Mouse (Mus musculus) hindbrain, embryonic 11.5 days (tissue): ENCODE results near the gene Prpsap2. TPM values are rescaled to one million over a fixed set of nuclear protein-coding genes. Genes with fewer than 3 reads are reported as not detected.
"Not testable (repeated sequence)": the region's sequence is repeated elsewhere in the genome, so short reads cannot be mapped to it uniquely, and the experiment has no call there.

Experiments used
- ATAC-seq: fragments of 200-750 bp; cut with Nextera tagmentation; 2 replicates; pipeline ENCODE4 v1.8.0; 2017; ENCODE audit warnings: mild to moderate bottlenecking, moderate TSS enrichment, moderate library complexity; ENCODE audit not compliant: low FRiP score
- DNase-seq: peaks from one replicate; pipeline ENCODE4 v3.0.0-alpha.2; 2015; ENCODE audit warnings: low spot score
- H3K27ac ChIP-seq: fragments of 300-500 bp; sonication (generic); 2 replicates; pipeline ENCODE4 v1.5.1; 2014; ENCODE audit warnings: mild to moderate bottlenecking, low read depth, low read length
- H3K27me3 ChIP-seq: fragments of 300-500 bp; sonication (generic); 2 replicates; pipeline ENCODE4 v1.6.1; 2014; ENCODE audit warnings: mild to moderate bottlenecking, low read length, moderate library complexity, mixed read lengths; ENCODE audit not compliant: control insufficient read depth, insufficient read depth
- H3K36me3 ChIP-seq: fragments of 300-500 bp; sonication (generic); 2 replicates; pipeline ENCODE4 v1.6.1; 2014; ENCODE audit warnings: mild to moderate bottlenecking, low read length, moderate library complexity, mixed read lengths; ENCODE audit not compliant: control insufficient read depth, insufficient read depth
- H3K4me1 ChIP-seq: fragments of 300-500 bp; sonication (generic); replicated peaks from 2 replicates; pipeline ENCODE4 v1.6.1; 2014; ENCODE audit warnings: low read length, mixed read lengths; ENCODE audit not compliant: control insufficient read depth, insufficient read depth
- H3K4me2 ChIP-seq: fragments of 300-500 bp; sonication (generic); replicated peaks from 2 replicates; pipeline ENCODE4 v1.6.1; 2014; ENCODE audit warnings: mild to moderate bottlenecking, low read depth, low read length
- H3K4me3 ChIP-seq: fragments of 300-500 bp; sonication (generic); 2 replicates; pipeline ENCODE4 v1.5.1; 2014; ENCODE audit warnings: low read depth, low read length
- H3K9ac ChIP-seq: fragments of 300-500 bp; sonication (generic); 2 replicates; pipeline ENCODE4 v1.6.1; 2014; ENCODE audit warnings: low read depth, low read length
- H3K9me3 ChIP-seq: fragments of 300-500 bp; sonication (generic); 2 replicates; pipeline ENCODE4 v1.6.1; 2016; ENCODE audit warnings: low read length; ENCODE audit not compliant: control insufficient read depth
- WGBS: fragments of 180-500 bp; shearing (Covaris S2); extraction: QIAGEN DNeasy Blood & Tissue Kit; methylation state at CpG from one replicate; pipeline ENCODE4 v1.1.7; 2014; 5-methylcytosine and 5-hydroxymethylcytosine counted together
- polyA plus RNA-seq: library from polyadenylated mRNA; unstranded; fragments of >200 nt; fragmentation: Nextera tagmentation; extraction: Ambion mirVana; gene quantifications from 2 replicates; pipeline ENCODE4 v1.2.1, GENCODE M21; 2014

Gene Prpsap2
- polyA plus RNA-seq: 42.3 and 44.9 TPM in 2 replicates

DNA sequence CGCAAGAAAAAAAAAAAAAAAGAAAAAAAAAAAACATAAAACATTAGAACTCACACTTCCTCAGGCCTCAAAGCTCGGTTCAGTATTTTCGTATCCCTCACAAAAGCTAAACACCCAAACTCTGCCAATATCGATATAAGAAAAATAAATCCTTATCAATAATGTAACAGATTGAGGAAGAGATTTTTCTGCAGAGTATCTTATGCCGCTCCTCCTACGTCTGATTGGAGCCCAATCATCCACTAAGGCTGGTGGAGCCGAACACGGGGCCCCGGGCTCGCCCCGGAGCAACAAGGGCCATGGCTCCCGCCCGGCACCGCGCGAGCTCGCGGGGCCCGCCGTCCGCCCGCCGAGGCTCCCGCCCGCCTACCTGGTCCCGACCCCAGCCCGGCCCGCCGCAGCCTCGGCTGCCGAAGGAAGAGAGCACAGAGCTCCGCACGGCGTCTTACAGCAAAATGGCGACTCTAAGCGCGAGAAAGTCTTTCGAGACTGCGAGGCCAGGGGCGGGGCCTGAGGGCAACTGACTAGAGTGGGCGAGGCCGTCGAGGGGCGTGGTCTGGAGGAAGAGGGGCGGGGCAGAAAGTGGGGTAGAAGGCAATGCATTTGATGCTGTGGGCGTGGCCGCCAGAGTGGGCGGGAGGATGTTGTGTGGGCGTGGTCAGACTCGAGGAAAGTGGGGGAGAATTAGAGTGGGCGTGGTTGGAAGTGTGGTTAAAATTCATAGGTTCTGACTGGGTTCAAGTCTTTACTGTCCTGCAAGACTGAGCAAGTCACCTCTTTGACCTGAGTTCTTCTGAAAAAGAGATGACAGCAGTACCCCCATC lies at the start of gene Prpsap2:
Gene Prpsap2, minus strand, starts transcription at position 505 of the 824 bp plus-strand sequence.
- peak within 1 kb of the TSS; percentile 38 for H3K4me3 ChIP-seq
- peak within 1 kb of the TSS; percentile 49 for H3K9ac ChIP-seq
- H3K27ac ChIP-seq: peak within 1 kb of the TSS; percentile 58; the same call in 1 of the 2 replicates
- no peaks in the 10 kb centered on the region for H3K4me1 ChIP-seq
- peak; percentile 100 for DNase-seq
- peak; percentile 95 for ATAC-seq
- no peaks in the 10 kb centered on the region for H3K27me3 ChIP-seq
- H3K36me3 ChIP-seq: no peaks in the 10 kb centered on the region
- H3K4me2 ChIP-seq: peak within 1 kb of the TSS; percentile 43
- WGBS: 1% methylated on average over 50 of the region's 51 CpGs
- H3K9me3 ChIP-seq: no peaks in the 10 kb centered on the region

DNA sequence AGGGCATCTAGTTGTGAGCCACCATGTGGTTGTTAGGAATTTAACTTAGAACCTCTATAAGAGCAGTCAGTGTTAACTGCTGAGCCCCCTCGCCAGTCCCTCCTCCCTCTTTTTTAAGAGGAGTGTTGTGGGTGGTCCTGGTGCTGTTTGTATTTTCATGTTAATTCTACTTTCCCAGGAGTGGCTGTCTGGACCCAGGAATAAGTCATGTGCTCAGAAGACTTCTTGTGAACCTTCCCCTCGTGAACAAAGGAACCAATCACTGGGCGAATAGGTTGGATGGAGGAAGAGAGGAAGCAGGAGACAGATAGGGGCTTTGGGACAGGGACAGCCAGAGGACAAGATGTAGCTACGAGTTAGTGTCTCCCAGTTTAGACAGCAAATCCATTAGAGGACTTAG lies 47.9 kb upstream of the Prpsap2 start:
- WGBS: 39% methylated on average over 4 of the region's 4 CpGs
- H3K4me3 ChIP-seq: no peak overlapping the region
- no peak overlapping the region for H3K27ac ChIP-seq
- DNase-seq (peak; percentile 30), ATAC-seq (no peak)
- no peaks in the 10 kb centered on the region for H3K4me1 ChIP-seq
- no peaks in the 10 kb centered on the region for H3K9me3 ChIP-seq
- no peak overlapping the region for H3K4me2 ChIP-seq
- no peaks in the 10 kb centered on the region for H3K27me3 ChIP-seq
- H3K36me3 ChIP-seq: 0 out of 2 replicates have a peak, but pooled peaks cover 2% of the 10 kb centered on the region
- no peak overlapping the region for H3K9ac ChIP-seq

DNA sequence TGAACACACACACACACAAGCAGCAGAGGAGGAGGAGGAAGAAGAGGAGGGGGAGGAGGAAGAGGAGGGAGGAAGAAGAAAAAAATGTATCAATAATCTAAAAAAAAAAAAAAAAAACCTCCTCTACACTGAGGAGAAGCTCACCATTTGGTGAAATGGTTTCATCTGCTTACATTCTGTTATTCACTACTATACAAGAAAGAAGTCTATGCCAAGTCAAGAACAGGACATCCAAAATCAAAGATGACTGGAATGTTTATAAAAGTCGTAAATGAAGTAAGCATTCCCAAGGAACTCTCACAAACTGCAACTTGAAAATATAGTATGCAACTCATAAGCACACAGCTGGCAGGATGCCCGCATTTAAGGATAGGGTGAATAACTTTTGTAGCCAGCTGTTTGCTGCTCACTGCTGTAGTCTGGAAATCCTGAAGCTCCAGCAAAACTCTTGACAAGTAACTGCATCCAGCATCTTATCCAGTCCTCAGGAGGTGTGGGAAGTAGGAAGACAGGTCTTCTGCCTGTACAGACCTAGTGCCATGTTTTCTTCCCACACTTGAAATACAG lies 46.7 kb upstream of the Prpsap2 start:
- 0 out of 2 replicates have a peak, but pooled peaks cover 2% of the 10 kb centered on the region for H3K36me3 ChIP-seq
- ATAC-seq: no peak

DNA sequence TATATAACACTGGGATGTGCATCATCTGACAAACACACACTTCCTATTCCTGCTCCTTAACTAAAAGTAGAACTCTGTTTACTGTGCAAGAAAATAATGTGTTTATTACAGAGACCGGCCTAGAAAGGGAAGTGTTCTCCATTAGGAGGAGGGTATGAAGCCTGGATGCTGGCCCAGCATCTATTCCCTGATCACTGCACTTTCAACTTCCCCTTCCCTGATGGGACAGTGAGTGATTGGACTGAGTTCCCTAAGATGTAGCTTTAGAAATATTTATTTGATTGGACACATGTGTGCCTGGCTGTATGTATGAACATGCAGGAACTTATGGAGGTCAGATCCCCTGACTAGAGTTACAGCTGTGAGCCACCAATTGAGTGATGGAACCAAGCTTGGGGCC lies 31.6 kb upstream of the Prpsap2 start:
- 90% methylated on average over 1 of the region's 1 CpGs for WGBS
- no peak for DNase-seq
- Histone ChIP-seq H3K27me3 (no peaks in the 10 kb centered on the region), H3K9ac (no peak overlapping the region), H3K4me3 (no peak overlapping the region), H3K4me2 (no peak overlapping the region), H3K27ac (no peak overlapping the region), H3K9me3 (no peaks in the 10 kb centered on the region), H3K4me1 (no peaks in the 10 kb centered on the region), H3K36me3 (peaks cover 11% of the 10 kb centered on the region; the same call in 1 of the 2 replicates)
- no peak for ATAC-seq

More for the DNA sequence above, 46.7 kb upstream of the Prpsap2 start:
- Histone ChIP-seq H3K27ac (no peak overlapping the region), H3K4me3 (no peak overlapping the region), H3K9me3 (no peaks in the 10 kb centered on the region), H3K9ac (no peak overlapping the region), H3K4me1 (no peaks in the 10 kb centered on the region), H3K27me3 (no peaks in the 10 kb centered on the region), H3K4me2 (no peak overlapping the region)
- no peak for DNase-seq
- WGBS: 93% methylated on average over 2 of the region's 2 CpGs

DNA sequence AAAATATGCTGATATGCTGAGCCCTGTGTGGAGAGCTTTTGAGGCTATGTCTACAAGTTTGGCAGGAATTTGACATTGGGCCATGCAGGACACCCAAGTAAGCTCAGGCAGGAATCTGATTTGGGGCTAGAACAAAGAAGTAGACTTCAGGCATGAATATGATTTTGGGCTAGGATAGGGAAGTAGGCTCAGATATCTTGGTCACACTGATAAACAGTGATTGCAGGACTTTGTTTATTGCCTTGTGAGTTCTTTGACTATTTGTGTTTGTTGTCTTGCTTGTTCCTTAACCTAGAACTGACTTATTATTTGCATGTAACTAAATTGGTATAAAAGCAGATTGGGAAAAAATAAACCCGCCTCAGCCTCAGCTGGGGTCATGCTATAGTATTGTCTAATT lies 26.7 kb upstream of the Prpsap2 start:
- no peak for DNase-seq
- no peak overlapping the region for H3K27ac ChIP-seq

DNA sequence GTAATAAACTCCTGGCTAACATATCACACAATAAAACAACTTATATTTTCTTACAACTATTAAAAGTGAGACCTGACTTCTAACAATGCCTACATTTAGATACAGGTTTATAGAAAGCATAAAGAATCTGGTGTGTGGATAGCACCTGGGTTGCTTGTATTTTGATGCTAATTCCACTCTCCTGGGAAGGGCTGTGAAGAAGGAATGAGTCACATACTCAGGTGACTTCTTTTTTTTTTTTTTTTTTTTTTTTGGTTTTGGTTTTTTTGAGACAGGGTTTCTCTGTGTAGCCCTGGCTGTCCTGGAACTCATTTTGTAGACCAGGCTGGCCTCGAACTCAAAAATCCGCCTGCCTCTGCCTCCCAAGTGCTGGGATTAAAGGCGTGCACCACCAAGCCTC lies 20.6 kb upstream of the Prpsap2 start:
- 93% methylated on average over 3 of the region's 3 CpGs for WGBS
- not testable (repeated sequence) for DNase-seq, H3K4me1 ChIP-seq, H3K27ac ChIP-seq, H3K9ac ChIP-seq, H3K4me2 ChIP-seq, H3K36me3 ChIP-seq, ATAC-seq, H3K4me3 ChIP-seq, H3K27me3 ChIP-seq, H3K9me3 ChIP-seq

More for the DNA sequence above, 26.7 kb upstream of the Prpsap2 start:
- no peaks in the 10 kb centered on the region for H3K4me1 ChIP-seq
- no peaks in the 10 kb centered on the region for H3K9me3 ChIP-seq
- 100% methylated on average over 1 of the region's 1 CpGs for WGBS
- peaks cover 8% of the 10 kb centered on the region; the same call in 1 of the 2 replicates for H3K36me3 ChIP-seq
- H3K9ac ChIP-seq: no peak overlapping the region
- H3K27me3 ChIP-seq: no peaks in the 10 kb centered on the region
- H3K4me2 ChIP-seq: no peak overlapping the region
- H3K4me3 ChIP-seq: no peak overlapping the region
- no peak for ATAC-seq

DNA sequence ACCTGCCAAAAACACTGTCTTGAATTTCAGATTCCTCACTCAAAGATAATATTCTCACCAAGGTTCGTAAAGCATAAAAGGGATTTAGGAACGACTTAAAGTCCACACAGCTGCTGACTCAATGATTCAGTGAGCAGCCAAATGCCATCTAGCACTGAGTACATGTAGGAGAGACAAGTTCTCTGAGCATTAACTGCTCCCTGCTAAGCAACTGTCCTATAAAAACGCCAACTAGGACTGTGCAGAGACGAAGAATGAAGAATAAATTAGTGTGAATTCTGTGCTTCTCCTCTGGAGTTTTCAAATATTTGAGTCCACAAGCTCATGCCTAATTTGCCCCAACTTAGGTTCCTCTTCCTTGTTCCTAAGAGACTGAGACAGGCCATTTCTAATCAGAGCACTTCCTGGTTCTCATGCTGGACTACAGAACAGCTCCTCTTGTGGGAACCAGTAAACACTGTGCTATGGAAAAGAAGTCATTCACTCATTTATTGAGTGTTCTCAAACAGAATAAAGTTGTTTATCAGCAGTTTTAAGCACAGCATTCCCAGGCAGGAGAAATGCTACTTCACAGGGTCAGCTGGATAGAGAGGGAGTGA lies 12.8 kb upstream of the Prpsap2 start:
- Histone ChIP-seq H3K4me1 (no peaks in the 10 kb centered on the region), H3K4me2 (no peak overlapping the region), H3K4me3 (no peak overlapping the region), H3K27ac (no peak overlapping the region), H3K9me3 (no peaks in the 10 kb centered on the region), H3K9ac (no peak overlapping the region), H3K27me3 (no peaks in the 10 kb centered on the region), H3K36me3 (peaks cover 3% of the 10 kb centered on the region; the same call in 1 of the 2 replicates)
- DNase-seq (no peak), ATAC-seq (no peak)
- WGBS: 85% methylated on average over 4 of the region's 4 CpGs

DNA sequence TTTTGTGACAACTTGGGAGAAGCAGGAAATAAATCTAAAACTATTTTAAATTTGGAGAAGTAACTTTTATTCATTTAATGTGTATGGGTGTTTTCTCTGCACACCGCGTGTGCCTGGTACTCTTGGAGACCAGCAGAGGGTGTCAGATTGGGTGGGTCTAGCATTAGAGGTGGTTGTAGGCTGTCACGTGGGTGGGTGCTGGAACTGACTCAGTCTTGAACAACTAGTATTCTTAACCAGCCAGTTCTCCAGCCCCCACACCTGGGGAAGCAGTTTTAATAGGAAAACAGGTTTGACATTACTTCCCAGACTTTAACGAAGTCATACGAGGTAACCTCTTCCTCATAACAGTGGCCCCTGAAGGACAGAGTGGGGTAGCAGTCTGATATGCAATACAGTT lies 1.4 kb downstream of the Prpsap2 start:
- H3K9ac ChIP-seq: no peak overlapping the region
- ATAC-seq (no peak), DNase-seq (peak; percentile 8)
- peak overlapping the region; percentile 43 for H3K4me2 ChIP-seq
- no peaks in the 10 kb centered on the region for H3K4me1 ChIP-seq
- no peaks in the 10 kb centered on the region for H3K27me3 ChIP-seq
- H3K9me3 ChIP-seq: no peaks in the 10 kb centered on the region
- H3K4me3 ChIP-seq: peak overlapping the region; percentile 38; the same call in 1 of the 2 replicates
- H3K27ac ChIP-seq: no peak overlapping the region
- WGBS: 65% methylated on average over 5 of the region's 5 CpGs
- peaks cover 4% of the 10 kb centered on the region; the same call in 1 of the 2 replicates for H3K36me3 ChIP-seq
